Mouse (Mus musculus): ENCODE measurements around the gene Lsg1.
A peak's percentile ranks its signal among the peaks of the same experiment; 100 is the strongest.

- peak; percentile 90; the same call in 1 of the 2 replicates for TF ChIP-seq CTCF (IDR thresholded peaks at IDR 0.05; ENCODE audit: extremely low read depth, insufficient read length, insufficient replicate concordance, low read depth, low read length)
- no peak for TF ChIP-seq POLR2A (IDR thresholded peaks at IDR 0.05; ENCODE audit: low read depth, low read length)
These were observed 9.7 kb upstream of the Lsg1 start for GRCm38 (mm10) chr16:30596959-30597681.
